Mouse (Mus musculus) midbrain, embryonic 12.5 days (tissue): ENCODE measurements around the gene Fbln1. TPM values are rescaled to one million over a fixed set of nuclear protein-coding genes. Genes with fewer than 3 reads are reported as not detected.

ENCODE experiments used
- ATAC-seq: fragments of 200-750 bp; cut with Nextera tagmentation; 2 replicates; pipeline ENCODE4 v1.8.0; 2017; ENCODE audit warnings: low read depth, moderate TSS enrichment, moderate library complexity; ENCODE audit not compliant: low FRiP score
- H3K27ac ChIP-seq: fragments of 300-500 bp; sonication (generic); replicated peaks from 2 replicates; pipeline ENCODE4 v1.5.1; 2016; ENCODE audit warnings: mild to moderate bottlenecking
- H3K27me3 ChIP-seq: fragments of 300-500 bp; sonication (generic); 2 replicates; pipeline ENCODE4 v1.6.1; 2016; ENCODE audit warnings: mild to moderate bottlenecking
- H3K36me3 ChIP-seq: fragments of 300-500 bp; sonication (generic); 2 replicates; pipeline ENCODE4 v1.6.1; 2016
- H3K4me1 ChIP-seq: fragments of 300-500 bp; sonication (generic); 2 replicates; pipeline ENCODE4 v1.6.1; 2016
- H3K4me2 ChIP-seq: fragments of 300-500 bp; sonication (generic); replicated peaks from 2 replicates; pipeline ENCODE4 v1.6.1; 2016; ENCODE audit warnings: mild to moderate bottlenecking, moderate library complexity
- H3K4me3 ChIP-seq: fragments of 300-500 bp; sonication (generic); 2 replicates; pipeline ENCODE4 v1.5.1; 2016; ENCODE audit warnings: mild to moderate bottlenecking
- H3K9ac ChIP-seq: fragments of 300-500 bp; sonication (generic); replicated peaks from 2 replicates; pipeline ENCODE4 v1.6.1; 2016; ENCODE audit warnings: mild to moderate bottlenecking, moderate library complexity
- H3K9me3 ChIP-seq: fragments of 300-500 bp; sonication (generic); 2 replicates; pipeline ENCODE4 v1.6.1; 2016; ENCODE audit warnings: mild to moderate bottlenecking
- WGBS: fragments of 180-500 bp; shearing (Covaris S2); methylation state at CpG from one replicate; pipeline ENCODE4 v1.1.7; 2016; 5-methylcytosine and 5-hydroxymethylcytosine counted together
- polyA plus RNA-seq: library from polyadenylated mRNA; unstranded; fragments of >200 nt; fragmentation: Nextera tagmentation; extraction: Ambion mirVana; gene quantifications from 2 replicates; pipeline ENCODE4 v1.2.1, GENCODE M21; 2016

Gene Fbln1
- 118 and 156 TPM in 2 replicates for polyA plus RNA-seq

GRCm38 (mm10) chr15:85205792-85206702 is at the start of gene Fbln1:
Fbln1 (plus strand) TSS chr15:85205949.
- WGBS = 1% methylated on average over 59 of the region's 64 CpGs

GRCm38 (mm10) chr15:85156198-85156597 is 49.6 kb upstream of the Fbln1 start:
- 65% methylated on average over 4 of the region's 4 CpGs for WGBS
- no peak for ATAC-seq
- H3K36me3 ChIP-seq = no peaks in the 10 kb centered on the region
- no peak overlapping the region for H3K4me2 ChIP-seq
- H3K9me3 ChIP-seq = no peaks in the 10 kb centered on the region
- H3K4me1 ChIP-seq = no peaks in the 10 kb centered on the region
- H3K27me3 ChIP-seq = peaks cover 4% of the 10 kb centered on the region; the same call in 1 of the 2 replicates
- no peak overlapping the region for H3K27ac ChIP-seq
- no peak overlapping the region for H3K4me3 ChIP-seq
- H3K9ac ChIP-seq = no peak overlapping the region

More at GRCm38 (mm10) chr15:85205792-85206702, at the start of gene Fbln1:
- Histone ChIP-seq H3K4me1 (peaks cover 29% of the 10 kb centered on the region), H3K27me3 (peaks cover 23% of the 10 kb centered on the region), H3K27ac (peak within 1 kb of the TSS; percentile 73), H3K9me3 (no peaks in the 10 kb centered on the region), H3K4me2 (peak within 1 kb of the TSS; percentile 91), H3K9ac (peak within 1 kb of the TSS; percentile 80), H3K36me3 (peaks cover 14% of the 10 kb centered on the region), H3K4me3 (peak within 1 kb of the TSS; percentile 63)
- ATAC-seq = peak; percentile 92

- H3K4me3 ChIP-seq = no peak overlapping the region
- H3K4me1 ChIP-seq = peaks cover 4% of the 10 kb centered on the region
- no peak overlapping the region for H3K27ac ChIP-seq
- H3K9ac ChIP-seq = no peak overlapping the region
- no peaks in the 10 kb centered on the region for H3K36me3 ChIP-seq
- no peaks in the 10 kb centered on the region for H3K9me3 ChIP-seq
- H3K27me3 ChIP-seq = peaks cover 17% of the 10 kb centered on the region; the same call in 1 of the 2 replicates
- no peak for ATAC-seq
- H3K4me2 ChIP-seq = no peak overlapping the region
These were observed 44.3 kb upstream of the Fbln1 start for GRCm38 (mm10) chr15:85161416-85161815.

GRCm38 (mm10) chr15:85162693-85163663 is 42.8 kb upstream of the Fbln1 start:
- peaks cover 17% of the 10 kb centered on the region; the same call in 1 of the 2 replicates for H3K27me3 ChIP-seq
- no peaks in the 10 kb centered on the region for H3K36me3 ChIP-seq
- peaks cover 15% of the 10 kb centered on the region for H3K4me1 ChIP-seq
- no peak overlapping the region for H3K9ac ChIP-seq
- no peaks in the 10 kb centered on the region for H3K9me3 ChIP-seq
- no peak overlapping the region for H3K27ac ChIP-seq
- WGBS = 71% methylated on average over 21 of the region's 21 CpGs
- no peak for ATAC-seq
- no peak overlapping the region for H3K4me3 ChIP-seq
- H3K4me2 ChIP-seq = no peak overlapping the region

- H3K4me2 ChIP-seq = peak overlapping the region; percentile 14
- peak; percentile 80 for ATAC-seq
These were observed 39.3 kb upstream of the Fbln1 start for GRCm38 (mm10) chr15:85166433-85166933.

GRCm38 (mm10) chr15:85167086-85167679 is 38.6 kb upstream of the Fbln1 start:
- peak overlapping the region; percentile 14; the same call in 1 of the 2 replicates for H3K4me2 ChIP-seq
- no peak for ATAC-seq
- H3K27me3 ChIP-seq = peaks cover 17% of the 10 kb centered on the region; the same call in 1 of the 2 replicates
- peaks cover 15% of the 10 kb centered on the region for H3K4me1 ChIP-seq
- H3K9ac ChIP-seq = no peak overlapping the region
- WGBS = 58% methylated on average over 12 of the region's 12 CpGs
- H3K9me3 ChIP-seq = no peaks in the 10 kb centered on the region
- no peak overlapping the region for H3K4me3 ChIP-seq
- H3K36me3 ChIP-seq = no peaks in the 10 kb centered on the region
- peak overlapping the region; percentile 50; the same call in 1 of the 2 replicates for H3K27ac ChIP-seq

More at GRCm38 (mm10) chr15:85166433-85166933, 39.3 kb upstream of the Fbln1 start:
- WGBS = 22% methylated on average over 11 of the region's 11 CpGs
- Histone ChIP-seq H3K36me3 (no peaks in the 10 kb centered on the region), H3K9ac (peak overlapping the region; percentile 29; the same call in 1 of the 2 replicates), H3K9me3 (no peaks in the 10 kb centered on the region), H3K27ac (peak overlapping the region; percentile 50), H3K27me3 (peaks cover 20% of the 10 kb centered on the region; the same call in 1 of the 2 replicates), H3K4me3 (no peak overlapping the region), H3K4me1 (peaks cover 15% of the 10 kb centered on the region)

- H3K36me3 ChIP-seq = no peaks in the 10 kb centered on the region
- no peak overlapping the region for H3K4me3 ChIP-seq
- no peak overlapping the region for H3K27ac ChIP-seq
- no peak overlapping the region for H3K9ac ChIP-seq
- no peak overlapping the region for H3K4me2 ChIP-seq
- H3K9me3 ChIP-seq = no peaks in the 10 kb centered on the region
- H3K27me3 ChIP-seq = 0 out of 2 replicates have a peak, but pooled peaks cover 9% of the 10 kb centered on the region
- no peak for ATAC-seq
- peaks cover 5% of the 10 kb centered on the region for H3K4me1 ChIP-seq
- WGBS = 86% methylated on average over 2 of the region's 2 CpGs
These were observed 33.7 kb upstream of the Fbln1 start for GRCm38 (mm10) chr15:85172054-85172453.

- Histone ChIP-seq H3K9ac (no peak overlapping the region), H3K27ac (no peak overlapping the region), H3K4me1 (no peaks in the 10 kb centered on the region), H3K9me3 (no peaks in the 10 kb centered on the region), H3K4me3 (no peak overlapping the region), H3K27me3 (0 out of 2 replicates have a peak, but pooled peaks cover 9% of the 10 kb centered on the region), H3K36me3 (no peaks in the 10 kb centered on the region), H3K4me2 (no peak overlapping the region)
- WGBS = 87% methylated on average over 8 of the region's 8 CpGs
- no peak for ATAC-seq
These were observed 32.3 kb upstream of the Fbln1 start for GRCm38 (mm10) chr15:85173425-85173824.

- Histone ChIP-seq H3K36me3 (no peaks in the 10 kb centered on the region), H3K4me3 (no peak overlapping the region), H3K27me3 (0 out of 2 replicates have a peak, but pooled peaks cover 9% of the 10 kb centered on the region), H3K9ac (no peak overlapping the region), H3K4me1 (no peaks in the 10 kb centered on the region), H3K4me2 (no peak overlapping the region), H3K9me3 (no peaks in the 10 kb centered on the region), H3K27ac (no peak overlapping the region)
- WGBS = 80% methylated on average over 10 of the region's 10 CpGs
- ATAC-seq = no peak
These were observed 31.7 kb upstream of the Fbln1 start for GRCm38 (mm10) chr15:85174060-85174459.

GRCm38 (mm10) chr15:85177576-85177975 is 28.2 kb upstream of the Fbln1 start:
- no peak overlapping the region for H3K4me3 ChIP-seq
- 78% methylated on average over 8 of the region's 8 CpGs for WGBS
- no peak overlapping the region for H3K4me2 ChIP-seq
- 0 out of 2 replicates have a peak, but pooled peaks cover 3% of the 10 kb centered on the region for H3K27me3 ChIP-seq
- no peaks in the 10 kb centered on the region for H3K9me3 ChIP-seq
- H3K27ac ChIP-seq = no peak overlapping the region
- no peaks in the 10 kb centered on the region for H3K4me1 ChIP-seq
- no peak overlapping the region for H3K9ac ChIP-seq
- no peak for ATAC-seq
- no peaks in the 10 kb centered on the region for H3K36me3 ChIP-seq

- no peaks in the 10 kb centered on the region for H3K9me3 ChIP-seq
- H3K36me3 ChIP-seq = no peaks in the 10 kb centered on the region
- 80% methylated on average over 6 of the region's 6 CpGs for WGBS
- H3K27me3 ChIP-seq = 0 out of 2 replicates have a peak, but pooled peaks cover 3% of the 10 kb centered on the region
- no peaks in the 10 kb centered on the region for H3K4me1 ChIP-seq
- H3K9ac ChIP-seq = no peak overlapping the region
- no peak for ATAC-seq
- H3K4me2 ChIP-seq = no peak overlapping the region
- no peak overlapping the region for H3K4me3 ChIP-seq
- no peak overlapping the region for H3K27ac ChIP-seq
These were observed 27.6 kb upstream of the Fbln1 start for GRCm38 (mm10) chr15:85178172-85178571.
